Mouse (Mus musculus): ENCODE measurements around the gene Ttc28. TPM values are rescaled to one million over a fixed set of nuclear protein-coding genes. Genes with fewer than 3 reads are reported as not detected.

Gene Ttc28
- polyA plus RNA-seq, 1 experiment from 2014 or later: 5.8 TPM

- 67% methylated on average over 3 of the region's 3 CpGs for WGBS
- no peaks in the 10 kb centered on the region for H3K9me3 ChIP-seq (replicated peaks; ENCODE audit: control insufficient read depth, low read length)
- H3K27me3 ChIP-seq (ENCODE audit: control insufficient read depth, insufficient read depth, low read length): peaks cover 13% of the 10 kb centered on the region
These were observed 184.4 kb downstream of the Ttc28 start for GRCm38 (mm10) chr5:111063991-111064390.

DNA sequence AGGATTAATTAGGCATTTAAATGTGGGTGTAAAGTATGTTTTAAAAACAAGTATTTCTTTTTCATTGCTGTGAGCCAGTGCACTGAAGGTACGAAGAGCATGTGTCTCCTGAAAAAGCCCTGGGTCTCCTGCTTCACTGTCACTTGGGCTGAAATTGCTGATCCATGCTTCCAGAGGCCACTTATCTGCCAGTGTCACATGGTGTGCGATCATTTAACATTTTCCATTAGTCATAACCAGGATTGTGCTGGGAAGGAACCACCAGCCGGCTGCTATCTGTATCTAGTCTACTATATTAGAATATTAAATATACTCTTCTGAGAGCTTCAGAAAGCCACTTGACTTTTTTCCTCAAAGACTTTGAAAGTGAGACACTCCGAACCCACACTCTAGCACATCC is 186.2 kb downstream of the Ttc28 start:
- peaks cover 2% of the 10 kb centered on the region; the same call in 1 of the 2 replicates for H3K27me3 ChIP-seq (ENCODE audit: control insufficient read depth, insufficient read depth, low read length)
- no peaks in the 10 kb centered on the region for H3K4me1 ChIP-seq (ENCODE audit: control insufficient read depth, insufficient read depth, low read length)
- no peak overlapping the region for H3K27ac ChIP-seq (ENCODE audit: low read length)
- no peak for ATAC-seq (replicated peaks; ENCODE audit: extremely low read depth, insufficient read depth, low FRiP score)
- no peaks in the 10 kb centered on the region for H3K36me3 ChIP-seq (ENCODE audit: control insufficient read depth, insufficient read depth)
- H3K4me3 ChIP-seq (ENCODE audit: low read length): no peak overlapping the region
- H3K4me2 ChIP-seq (ENCODE audit: low read depth, low read length): no peak overlapping the region
- H3K9ac ChIP-seq (ENCODE audit: low read length): no peak overlapping the region
- H3K9me3 ChIP-seq (replicated peaks; ENCODE audit: control insufficient read depth, low read length): no peaks in the 10 kb centered on the region
- 66% methylated on average over 4 of the region's 4 CpGs for WGBS

More at GRCm38 (mm10) chr5:111063991-111064390, 184.4 kb downstream of the Ttc28 start:
- Histone ChIP-seq H3K4me1 (ENCODE audit: control insufficient read depth, insufficient read depth, low read length) (peaks cover 4% of the 10 kb centered on the region), H3K4me2 (ENCODE audit: low read depth, low read length) (no peak overlapping the region), H3K9ac (ENCODE audit: low read length) (no peak overlapping the region), H3K36me3 (ENCODE audit: control insufficient read depth, insufficient read depth) (no peaks in the 10 kb centered on the region), H3K4me3 (ENCODE audit: low read length) (no peak overlapping the region), H3K27ac (ENCODE audit: low read length) (no peak overlapping the region)
- no peak for ATAC-seq (replicated peaks; ENCODE audit: extremely low read depth, insufficient read depth, low FRiP score)

DNA sequence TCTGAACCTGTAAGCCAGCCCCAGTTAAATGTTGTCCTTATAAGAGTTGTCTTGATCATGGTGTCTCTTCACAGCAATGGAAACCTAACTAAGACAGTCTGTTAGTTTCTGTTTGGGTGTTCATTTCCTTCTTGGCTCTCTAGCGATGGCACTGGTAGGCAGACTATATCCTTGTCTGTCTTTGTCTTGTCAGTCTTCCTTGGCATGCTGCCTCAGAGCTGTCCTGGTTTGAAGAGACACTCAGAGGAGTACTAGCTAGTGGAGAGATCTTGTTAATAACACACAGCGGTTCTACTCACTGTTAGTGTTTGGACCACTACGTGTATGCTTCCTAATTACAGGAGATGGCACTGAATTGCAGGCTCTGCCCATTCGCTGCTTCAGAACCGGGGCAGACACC is 189.9 kb downstream of the Ttc28 start:
- peaks cover 7% of the 10 kb centered on the region for H3K4me1 ChIP-seq (ENCODE audit: control insufficient read depth, insufficient read depth, low read length)
- ATAC-seq (replicated peaks; ENCODE audit: extremely low read depth, insufficient read depth, low FRiP score): no peak
- no peak overlapping the region for H3K27ac ChIP-seq (ENCODE audit: low read length)
- H3K9ac ChIP-seq (ENCODE audit: low read length): no peak overlapping the region
- no peaks in the 10 kb centered on the region for H3K9me3 ChIP-seq (replicated peaks; ENCODE audit: control insufficient read depth, low read length)
- H3K4me2 ChIP-seq (ENCODE audit: low read depth, low read length): no peak overlapping the region
- no peaks in the 10 kb centered on the region for H3K36me3 ChIP-seq (ENCODE audit: control insufficient read depth, insufficient read depth)
- WGBS: 91% methylated on average over 5 of the region's 5 CpGs
- no peaks in the 10 kb centered on the region; the same call in 1 of the 2 replicates for H3K27me3 ChIP-seq (ENCODE audit: control insufficient read depth, insufficient read depth, low read length)
- H3K4me3 ChIP-seq (ENCODE audit: low read length): no peak overlapping the region

- no peak overlapping the region for H3K27ac ChIP-seq (ENCODE audit: low read length)
- H3K4me2 ChIP-seq (ENCODE audit: low read depth, low read length): no peak overlapping the region
- ATAC-seq (replicated peaks; ENCODE audit: extremely low read depth, insufficient read depth, low FRiP score): no peak
- no peaks in the 10 kb centered on the region for H3K36me3 ChIP-seq (ENCODE audit: control insufficient read depth, insufficient read depth)
- H3K27me3 ChIP-seq (ENCODE audit: control insufficient read depth, insufficient read depth, low read length): no peaks in the 10 kb centered on the region
- no peak overlapping the region for H3K9ac ChIP-seq (ENCODE audit: low read length)
- 92% methylated on average over 5 of the region's 5 CpGs for WGBS
- H3K4me1 ChIP-seq (ENCODE audit: control insufficient read depth, insufficient read depth, low read length): peaks cover 7% of the 10 kb centered on the region
- H3K9me3 ChIP-seq (replicated peaks; ENCODE audit: control insufficient read depth, low read length): no peaks in the 10 kb centered on the region
- no peak overlapping the region for H3K4me3 ChIP-seq (ENCODE audit: low read length)
These were observed 190.3 kb downstream of the Ttc28 start for GRCm38 (mm10) chr5:111069931-111070330.

- H3K9me3 ChIP-seq (replicated peaks; ENCODE audit: control insufficient read depth, low read length): no peaks in the 10 kb centered on the region
- H3K4me2 ChIP-seq (ENCODE audit: low read depth, low read length): no peak overlapping the region
- no peak overlapping the region for H3K9ac ChIP-seq (ENCODE audit: low read length)
- no peak overlapping the region for H3K27ac ChIP-seq (ENCODE audit: low read length)
- WGBS: 84% methylated on average over 6 of the region's 6 CpGs
- ATAC-seq (replicated peaks; ENCODE audit: extremely low read depth, insufficient read depth, low FRiP score): no peak
- H3K36me3 ChIP-seq (ENCODE audit: control insufficient read depth, insufficient read depth): no peaks in the 10 kb centered on the region
- H3K4me1 ChIP-seq (ENCODE audit: control insufficient read depth, insufficient read depth, low read length): peaks cover 7% of the 10 kb centered on the region
- no peaks in the 10 kb centered on the region for H3K27me3 ChIP-seq (ENCODE audit: control insufficient read depth, insufficient read depth, low read length)
- H3K4me3 ChIP-seq (ENCODE audit: low read length): no peak overlapping the region
These were observed 190.8 kb downstream of the Ttc28 start for GRCm38 (mm10) chr5:111070361-111070760.

DNA sequence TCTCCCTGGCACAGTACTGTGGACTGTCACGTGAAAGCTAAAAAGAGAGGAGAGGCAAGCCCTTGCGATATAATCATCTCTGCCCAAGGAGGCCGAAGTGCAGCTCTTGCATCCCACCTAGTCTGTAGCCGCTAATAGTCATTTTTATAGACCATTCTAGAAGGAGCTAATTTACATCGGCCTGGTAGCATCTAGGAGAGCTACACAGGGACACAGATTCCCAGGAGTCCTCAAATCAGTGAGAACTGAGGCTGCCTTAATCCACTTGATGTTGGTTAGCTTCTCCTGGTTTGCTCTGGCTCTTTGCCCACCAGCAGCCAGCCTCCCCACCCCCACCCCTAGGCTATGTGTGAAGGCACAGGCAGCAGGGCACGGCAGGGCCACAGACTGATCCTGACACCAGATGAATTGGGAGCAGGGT is 193.7 kb downstream of the Ttc28 start:
- peaks cover 7% of the 10 kb centered on the region for H3K4me1 ChIP-seq (ENCODE audit: control insufficient read depth, insufficient read depth, low read length)
- H3K4me2 ChIP-seq (ENCODE audit: low read depth, low read length): no peak overlapping the region

DNA sequence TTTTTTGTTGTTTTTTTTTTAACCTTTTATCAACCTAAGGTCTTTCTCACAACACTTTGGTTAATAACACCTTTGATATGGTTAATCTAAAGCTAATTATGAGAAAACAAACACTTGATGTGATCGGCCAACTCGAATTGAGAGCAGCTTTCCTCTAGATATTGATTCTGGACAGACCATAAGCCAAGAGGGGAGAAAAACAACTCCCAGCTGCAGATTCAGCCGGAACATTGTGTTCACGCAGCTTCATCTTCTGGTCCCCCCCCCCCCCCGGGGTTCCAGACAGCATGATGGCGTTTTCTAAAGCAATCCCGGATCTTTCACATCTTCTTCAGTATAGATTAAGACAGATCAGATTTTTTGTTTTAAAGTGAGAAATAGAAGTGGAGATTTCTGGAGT is 194.4 kb downstream of the Ttc28 start:
- peaks cover 7% of the 10 kb centered on the region for H3K4me1 ChIP-seq (ENCODE audit: control insufficient read depth, insufficient read depth, low read length)
- WGBS: 57% methylated on average over 7 of the region's 7 CpGs
- H3K9ac ChIP-seq (ENCODE audit: low read length): no peak overlapping the region
- H3K4me3 ChIP-seq (ENCODE audit: low read length): no peak overlapping the region
- no peaks in the 10 kb centered on the region for H3K27me3 ChIP-seq (ENCODE audit: control insufficient read depth, insufficient read depth, low read length)
- H3K36me3 ChIP-seq (ENCODE audit: control insufficient read depth, insufficient read depth): no peaks in the 10 kb centered on the region
- H3K27ac ChIP-seq (ENCODE audit: low read length): no peak overlapping the region
- no peak for ATAC-seq (replicated peaks; ENCODE audit: extremely low read depth, insufficient read depth, low FRiP score)
- H3K4me2 ChIP-seq (ENCODE audit: low read depth, low read length): no peak overlapping the region
- no peaks in the 10 kb centered on the region for H3K9me3 ChIP-seq (replicated peaks; ENCODE audit: control insufficient read depth, low read length)

More for the DNA sequence above, 193.7 kb downstream of the Ttc28 start:
- Histone ChIP-seq H3K9ac (ENCODE audit: low read length) (no peak overlapping the region), H3K27ac (ENCODE audit: low read length) (no peak overlapping the region), H3K36me3 (ENCODE audit: control insufficient read depth, insufficient read depth) (no peaks in the 10 kb centered on the region), H3K9me3 (replicated peaks; ENCODE audit: control insufficient read depth, low read length) (no peaks in the 10 kb centered on the region), H3K27me3 (ENCODE audit: control insufficient read depth, insufficient read depth, low read length) (no peaks in the 10 kb centered on the region), H3K4me3 (ENCODE audit: low read length) (no peak overlapping the region)
- 48% methylated on average over 6 of the region's 6 CpGs for WGBS
- ATAC-seq (replicated peaks; ENCODE audit: extremely low read depth, insufficient read depth, low FRiP score): no peak

GRCm38 (mm10) chr5:111075841-111076240 is 196.2 kb downstream of the Ttc28 start:
- no peaks in the 10 kb centered on the region for H3K36me3 ChIP-seq (ENCODE audit: control insufficient read depth, insufficient read depth)
- peaks cover 7% of the 10 kb centered on the region for H3K4me1 ChIP-seq (ENCODE audit: control insufficient read depth, insufficient read depth, low read length)
- H3K27ac ChIP-seq (ENCODE audit: low read length): no peak overlapping the region
- no peak for ATAC-seq (replicated peaks; ENCODE audit: extremely low read depth, insufficient read depth, low FRiP score)
- H3K9ac ChIP-seq (ENCODE audit: low read length): no peak overlapping the region
- H3K9me3 ChIP-seq (replicated peaks; ENCODE audit: control insufficient read depth, low read length): no peaks in the 10 kb centered on the region
- H3K27me3 ChIP-seq (ENCODE audit: control insufficient read depth, insufficient read depth, low read length): no peaks in the 10 kb centered on the region
- no peak overlapping the region for H3K4me3 ChIP-seq (ENCODE audit: low read length)
- 53% methylated on average over 5 of the region's 5 CpGs for WGBS
- H3K4me2 ChIP-seq (ENCODE audit: low read depth, low read length): no peak overlapping the region

GRCm38 (mm10) chr5:111077261-111077660 is 197.7 kb downstream of the Ttc28 start:
- H3K9ac ChIP-seq (ENCODE audit: low read length): no peak overlapping the region
- peaks cover 7% of the 10 kb centered on the region for H3K4me1 ChIP-seq (ENCODE audit: control insufficient read depth, insufficient read depth, low read length)
- no peaks in the 10 kb centered on the region for H3K27me3 ChIP-seq (ENCODE audit: control insufficient read depth, insufficient read depth, low read length)
- no peak for ATAC-seq (replicated peaks; ENCODE audit: extremely low read depth, insufficient read depth, low FRiP score)
- H3K36me3 ChIP-seq (ENCODE audit: control insufficient read depth, insufficient read depth): no peaks in the 10 kb centered on the region
- WGBS: 71% methylated on average over 9 of the region's 9 CpGs
- H3K9me3 ChIP-seq (replicated peaks; ENCODE audit: control insufficient read depth, low read length): no peaks in the 10 kb centered on the region
- no peak overlapping the region for H3K4me2 ChIP-seq (ENCODE audit: low read depth, low read length)
- no peak overlapping the region for H3K4me3 ChIP-seq (ENCODE audit: low read length)
- H3K27ac ChIP-seq (ENCODE audit: low read length): no peak overlapping the region
